Mouse (Mus musculus): ENCODE results near the gene Rere.

GRCm38 (mm10) chr4:150552751-150553600 lies 271.5 kb downstream of the Rere start:
- no peak for TF ChIP-seq POLR2A (IDR thresholded peaks at IDR 0.05; ENCODE audit: control insufficient read depth in 1 of 2, insufficient read depth in 1 of 2, low read depth in 1 of 2, low read length in 2 of 2, poor library complexity in 1 of 2)
- no peak for TF ChIP-seq HCFC1 (IDR thresholded peaks at IDR 0.05; ENCODE audit: low read depth, low read length)
- TF ChIP-seq GATA1 (IDR thresholded peaks at IDR 0.05; ENCODE audit: low read depth, low read length): peak; percentile 39; the same call in 1 of the 2 replicates
- no peak for TF ChIP-seq CTCF (IDR thresholded peaks at IDR 0.05 in 2 of 3, conservative IDR thresholded peaks at IDR 0.05 in 1 of 3; ENCODE audit: control insufficient read depth in 1 of 3, insufficient read depth in 1 of 3, low read depth in 2 of 3, low read length in 3 of 3, poor library complexity in 1 of 3, severe bottlenecking in 1 of 3)
- TF ChIP-seq ETS1 (IDR thresholded peaks at IDR 0.05; ENCODE audit: low read depth, low read length): no peak
- no peak for TF ChIP-seq MEF2A (IDR thresholded peaks at IDR 0.05; ENCODE audit: extremely low read depth, insufficient replicate concordance, low read depth, low read length, poor library complexity, severe bottlenecking)
- TF ChIP-seq ZNF384 (IDR thresholded peaks at IDR 0.05; ENCODE audit: low read depth, low read length): peak; percentile 92
- TF ChIP-seq RAD21 (IDR thresholded peaks at IDR 0.05; ENCODE audit: low read depth, low read length): no peak
- no peak for TF ChIP-seq JUND (IDR thresholded peaks at IDR 0.05; ENCODE audit: low read depth, low read length)
- TF ChIP-seq MAX (IDR thresholded peaks at IDR 0.05; ENCODE audit: low read length): no peak
- no peak for TF ChIP-seq POLR2AphosphoS2 (IDR thresholded peaks at IDR 0.05; ENCODE audit: low read length)
- TF ChIP-seq BHLHE40 (IDR thresholded peaks at IDR 0.05; ENCODE audit: borderline replicate concordance, low read depth, low read length): 0 out of 2 replicates have a peak, but pooled peaks have one; percentile 15
- no peak for TF ChIP-seq ZC3H11A (IDR thresholded peaks at IDR 0.05; ENCODE audit: low read depth, low read length)

All from MEL (cell line).